Mouse (Mus musculus): ENCODE results near the gene Galm.

GRCm38 (mm10) chr17:80138434-80139162, 11.3 kb downstream of the Galm start:
- TF ChIP-seq TAL1 (IDR thresholded peaks at IDR 0.05; ENCODE audit: low read length) = no peak
- TF ChIP-seq CHD2 (IDR thresholded peaks at IDR 0.05; ENCODE audit: low read length) = no peak
- no peak for TF ChIP-seq EP300 (IDR thresholded peaks at IDR 0.05; ENCODE audit: low read depth in 1 of 2, low read length in 2 of 2)
- TF ChIP-seq CTCF (IDR thresholded peaks at IDR 0.05 in 2 of 3, conservative IDR thresholded peaks at IDR 0.05 in 1 of 3; ENCODE audit: control insufficient read depth in 1 of 3, insufficient read depth in 1 of 3, low read depth in 2 of 3, low read length in 3 of 3, poor library complexity in 1 of 3, severe bottlenecking in 1 of 3) = no peak
- TF ChIP-seq BHLHE40 (IDR thresholded peaks at IDR 0.05; ENCODE audit: borderline replicate concordance, low read depth, low read length) = no peak
- peak; percentile 43; the same call in 1 of the 2 replicates for TF ChIP-seq MYC (IDR thresholded peaks at IDR 0.05; ENCODE audit: low read depth, low read length)
- no peak for TF ChIP-seq POLR2A (IDR thresholded peaks at IDR 0.05; ENCODE audit: control insufficient read depth in 1 of 2, insufficient read depth in 1 of 2, low read depth in 1 of 2, low read length in 2 of 2, poor library complexity in 1 of 2)
- TF ChIP-seq ZNF384 (IDR thresholded peaks at IDR 0.05; ENCODE audit: low read depth, low read length) = no peak
- no peak for TF ChIP-seq ZMIZ1 (IDR thresholded peaks at IDR 0.05; ENCODE audit: low read depth, low read length)
- TF ChIP-seq MXI1 (IDR thresholded peaks at IDR 0.05; ENCODE audit: low read depth, low read length) = no peak
- TF ChIP-seq GABPA (IDR thresholded peaks at IDR 0.05; ENCODE audit: low read depth, low read length) = no peak
- peak; percentile 40; the same call in 1 of the 2 replicates for TF ChIP-seq MAX (IDR thresholded peaks at IDR 0.05; ENCODE audit: low read length)

Measured in MEL (cell line).